Mouse (Mus musculus) kidney, adult 2 months (tissue): Measurements from ENCODE around the gene Pcsk1n.

Experiments
- CTCF ChIP-seq: fragments of 200-500 bp; conservative IDR thresholded peaks from 2 replicates; pipeline ENCODE4 v1.5.1; 2011; ENCODE audit warnings: low read depth, mild to moderate bottlenecking, control low read depth, low read length, moderate library complexity, mixed read lengths; ENCODE audit not compliant: insufficient read depth, insufficient read length
- POLR2A ChIP-seq: fragments of 200-500 bp; IDR thresholded peaks from one replicate; pipeline ENCODE4 v1.6.1; 2011; ENCODE audit warnings: low read depth, low read length, control low read depth

GRCm38 (mm10) chrX:7922032-7922431 lies 2.4 kb downstream of the Pcsk1n start:
- TF ChIP-seq CTCF = no peak
- no peak for TF ChIP-seq POLR2A
